Mouse (Mus musculus) v-Abl transformed pro-B cells (cell line): ENCODE results near the gene Stoml2.
"Not testable (repeated sequence)": the region's sequence is repeated elsewhere in the genome, so short reads cannot be mapped to it uniquely, and the experiment has no call there.

ENCODE experiments used
- in situ Hi-C, 2 experiments: fragments of 400-800 bp; cut with MboI; formaldehyde crosslinking; loops; one replicate each; pipeline ENCODE4 v1.15.1; 2025; ENCODE audit not compliant: unreplicated experiment in 2 of 2

Stoml2 gene

GRCm38 (mm10) chr4:43010161-43011038 lies 21.1 kb downstream of the Stoml2 start, which contains the start of gene Fancg:
Gene Fancg, minus strand, starts transcription at chr4:43010506.
- in situ Hi-C loops, result no loop called here

GRCm38 (mm10) chr4:43005765-43006164 lies 25.7 kb downstream of the Stoml2 start:
- in situ Hi-C loops, result no loop called here

GRCm38 (mm10) chr4:43004951-43005350 lies 26.6 kb downstream of the Stoml2 start:
- in situ Hi-C loops, result no loop called here

- in situ Hi-C loops, result no loop called here
Measured at GRCm38 (mm10) chr4:43002756-43003439, 28.6 kb downstream of the Stoml2 start.

- in situ Hi-C loops, result no loop called here
Measured at GRCm38 (mm10) chr4:43001272-43001671, 30.2 kb downstream of the Stoml2 start.

GRCm38 (mm10) chr4:43000141-43000986 lies 31.1 kb downstream of the Stoml2 start, which contains the start of gene Vcp:
Gene Vcp, minus strand, starts transcription at chr4:43000507.
- in situ Hi-C loops, result not testable (repeated sequence)

- in situ Hi-C loops, result no loop called here
Measured at GRCm38 (mm10) chr4:42999451-43000140, 31.9 kb downstream of the Stoml2 start.

- in situ Hi-C loops, result no loop called here
Measured at GRCm38 (mm10) chr4:42998022-42998421, 33.5 kb downstream of the Stoml2 start.

GRCm38 (mm10) chr4:42988296-42988695 lies 43.2 kb downstream of the Stoml2 start:
- in situ Hi-C loops, result loop anchor here in 1 of 2 experiments (10.0 kb wide), 1 partner anchor 1993 kb away; no protein-coding TSS in a partner anchor

- in situ Hi-C loops, result loop anchor here in 1 of 2 experiments (10.0 kb wide), 1 partner anchor 1986 kb away; no protein-coding TSS in a partner anchor
Measured at GRCm38 (mm10) chr4:42980467-42980866, 51.0 kb downstream of the Stoml2 start.

GRCm38 (mm10) chr4:42978062-42978461 lies 53.4 kb downstream of the Stoml2 start:
- in situ Hi-C loops, result no loop called here
